Mouse (Mus musculus): ENCODE measurements around the gene Fstl4. TPM values are rescaled to one million over a fixed set of nuclear protein-coding genes. Genes with fewer than 3 reads are reported as not detected.

Gene Fstl4
- polyA plus RNA-seq, 1 experiment, result not detected

- no peak for TF ChIP-seq GATA1 (IDR thresholded peaks at IDR 0.05; ENCODE audit: low read length)
These were observed 11.9 kb upstream of the Fstl4 start for GRCm38 (mm10) chr11:52752524-52752923.

- no peak for TF ChIP-seq GATA1 (IDR thresholded peaks at IDR 0.05; ENCODE audit: low read length)
These were observed 11.2 kb upstream of the Fstl4 start for GRCm38 (mm10) chr11:52753261-52753660.

- TF ChIP-seq GATA1 (IDR thresholded peaks at IDR 0.05; ENCODE audit: low read length), result no peak
These were observed 2.6 kb upstream of the Fstl4 start for GRCm38 (mm10) chr11:52761800-52762199.

- no peak for TF ChIP-seq GATA1 (IDR thresholded peaks at IDR 0.05; ENCODE audit: low read length)
These were observed 652 bp downstream of the Fstl4 start for GRCm38 (mm10) chr11:52764894-52765677.

- no peak for TF ChIP-seq GATA1 (IDR thresholded peaks at IDR 0.05; ENCODE audit: low read length)
These were observed 1.3 kb downstream of the Fstl4 start for GRCm38 (mm10) chr11:52765678-52766254.

- TF ChIP-seq GATA1 (IDR thresholded peaks at IDR 0.05; ENCODE audit: low read length), result no peak
These were observed 3.5 kb downstream of the Fstl4 start for GRCm38 (mm10) chr11:52767921-52768320.

GRCm38 (mm10) chr11:52773073-52773472 is 8.6 kb downstream of the Fstl4 start:
- TF ChIP-seq GATA1 (IDR thresholded peaks at IDR 0.05; ENCODE audit: low read length), result no peak

GRCm38 (mm10) chr11:52775291-52775690 is 10.9 kb downstream of the Fstl4 start:
- TF ChIP-seq GATA1 (IDR thresholded peaks at IDR 0.05; ENCODE audit: low read length), result no peak

GRCm38 (mm10) chr11:52782426-52782825 is 18.0 kb downstream of the Fstl4 start:
- no peak for TF ChIP-seq GATA1 (IDR thresholded peaks at IDR 0.05; ENCODE audit: low read length)

GRCm38 (mm10) chr11:52794331-52794730 is 29.9 kb downstream of the Fstl4 start:
- TF ChIP-seq GATA1 (IDR thresholded peaks at IDR 0.05; ENCODE audit: low read length), result no peak

- TF ChIP-seq GATA1 (IDR thresholded peaks at IDR 0.05; ENCODE audit: low read length), result no peak
These were observed 45.1 kb downstream of the Fstl4 start for GRCm38 (mm10) chr11:52809542-52809941.

- TF ChIP-seq GATA1 (IDR thresholded peaks at IDR 0.05; ENCODE audit: low read length), result no peak
These were observed 51.6 kb downstream of the Fstl4 start for GRCm38 (mm10) chr11:52816004-52816403.

GRCm38 (mm10) chr11:52820336-52820905 is 56.0 kb downstream of the Fstl4 start:
- no peak for TF ChIP-seq GATA1 (IDR thresholded peaks at IDR 0.05; ENCODE audit: low read length)

GRCm38 (mm10) chr11:52826591-52826990 is 62.2 kb downstream of the Fstl4 start:
- TF ChIP-seq GATA1 (IDR thresholded peaks at IDR 0.05; ENCODE audit: low read length), result no peak

- no peak for TF ChIP-seq GATA1 (IDR thresholded peaks at IDR 0.05; ENCODE audit: low read length)
These were observed 67.3 kb downstream of the Fstl4 start for GRCm38 (mm10) chr11:52831631-52832310.

- no peak for TF ChIP-seq GATA1 (IDR thresholded peaks at IDR 0.05; ENCODE audit: low read length)
These were observed 67.9 kb downstream of the Fstl4 start for GRCm38 (mm10) chr11:52832311-52832675.
